Mouse (Mus musculus): ENCODE data around the gene Adprhl1. TPM values are rescaled to one million over a fixed set of nuclear protein-coding genes. Genes with fewer than 3 reads are reported as not detected.

Adprhl1 gene
- polyA plus RNA-seq, 1 experiment from 2014 or later = 0.64 TPM

DNA sequence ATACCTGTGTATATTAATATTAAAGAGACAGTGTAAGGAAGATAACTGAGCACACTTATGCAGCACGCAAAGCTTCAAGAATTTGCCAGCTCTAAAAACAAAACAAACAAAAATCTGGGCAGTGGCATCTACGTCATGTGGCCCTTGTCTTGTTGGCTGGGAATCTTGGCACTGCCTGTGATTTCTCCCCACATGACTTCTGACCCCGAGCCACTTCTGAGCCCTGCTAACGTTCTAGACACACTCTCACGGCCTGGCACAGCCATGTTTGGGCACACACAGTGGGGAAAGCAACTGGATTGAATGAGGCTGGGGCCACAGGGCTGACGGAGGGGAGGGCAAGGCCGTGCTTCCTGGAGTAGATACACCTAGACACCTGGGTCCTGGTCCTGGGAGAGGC, 13.3 kb downstream of the Adprhl1 start:
- H3K4me3 ChIP-seq (ENCODE audit: low read depth, low read length) = no peak overlapping the region
- no peak for ATAC-seq (ENCODE audit: low read depth)
- no peak overlapping the region for H3K4me2 ChIP-seq (ENCODE audit: low read depth, low read length)
- no peaks in the 10 kb centered on the region for H3K36me3 ChIP-seq (ENCODE audit: control insufficient read depth, insufficient read depth, low read length)
- H3K27me3 ChIP-seq (ENCODE audit: control insufficient read depth, insufficient read depth, low read length) = no peaks in the 10 kb centered on the region
- H3K9me3 ChIP-seq (ENCODE audit: control insufficient read depth, low read length) = no peaks in the 10 kb centered on the region
- 83% methylated on average over 7 of the region's 7 CpGs for WGBS
- H3K27ac ChIP-seq (ENCODE audit: low read depth, low read length) = no peak overlapping the region
- H3K9ac ChIP-seq (replicated peaks; ENCODE audit: low read depth, low read length) = no peak overlapping the region
- no peaks in the 10 kb centered on the region for H3K4me1 ChIP-seq (ENCODE audit: control insufficient read depth, insufficient read depth, low read length)

DNA sequence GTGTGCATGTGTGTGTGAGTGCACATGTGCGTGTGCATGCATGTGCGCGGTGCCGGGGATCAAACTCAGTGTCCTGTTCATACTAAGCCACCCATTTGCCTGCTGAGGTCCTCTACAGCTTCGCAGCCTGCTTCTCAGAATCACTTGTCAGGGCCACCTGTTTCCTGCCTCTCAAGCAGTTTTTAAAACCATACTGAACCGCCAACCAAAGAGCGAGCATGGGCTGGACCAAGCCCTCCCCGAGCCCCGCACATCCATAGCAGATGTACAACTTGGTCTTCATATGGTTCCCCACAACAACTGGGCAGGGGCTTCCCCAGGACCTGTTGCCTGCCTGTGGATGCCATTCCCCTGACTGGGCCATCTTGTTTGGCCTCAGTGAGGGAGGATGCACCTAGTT, 13.9 kb downstream of the Adprhl1 start:
- 90% methylated on average over 9 of the region's 9 CpGs for WGBS
- H3K36me3 ChIP-seq (ENCODE audit: control insufficient read depth, insufficient read depth, low read length) = no peaks in the 10 kb centered on the region
- no peaks in the 10 kb centered on the region for H3K4me1 ChIP-seq (ENCODE audit: control insufficient read depth, insufficient read depth, low read length)
- no peak overlapping the region for H3K27ac ChIP-seq (ENCODE audit: low read depth, low read length)
- no peak overlapping the region for H3K4me3 ChIP-seq (ENCODE audit: low read depth, low read length)
- no peak for ATAC-seq (ENCODE audit: low read depth)
- no peak overlapping the region for H3K9ac ChIP-seq (replicated peaks; ENCODE audit: low read depth, low read length)
- no peak overlapping the region for H3K4me2 ChIP-seq (ENCODE audit: low read depth, low read length)
- H3K9me3 ChIP-seq (ENCODE audit: control insufficient read depth, low read length) = no peaks in the 10 kb centered on the region
- H3K27me3 ChIP-seq (ENCODE audit: control insufficient read depth, insufficient read depth, low read length) = no peaks in the 10 kb centered on the region

DNA sequence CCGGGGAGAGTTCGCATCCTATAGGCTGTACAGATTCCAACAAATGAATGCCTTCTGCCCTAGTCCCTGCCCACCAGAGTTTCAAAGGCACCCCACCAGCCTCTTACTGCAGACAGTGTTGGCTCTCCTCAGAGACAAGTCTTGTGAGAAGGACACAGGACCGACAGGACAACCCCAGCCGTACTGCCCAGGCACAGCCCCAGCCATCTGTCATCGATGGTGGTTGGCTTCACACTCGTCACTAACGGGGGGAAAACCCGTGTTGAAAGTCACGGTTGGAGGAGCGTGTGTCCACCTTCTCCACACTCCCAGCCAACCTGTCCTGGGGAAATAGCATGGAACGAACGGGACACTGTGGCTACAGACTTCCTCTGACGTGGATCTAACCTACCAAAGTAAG, 19.2 kb downstream of the Adprhl1 start:
- H3K4me1 ChIP-seq (ENCODE audit: control insufficient read depth, insufficient read depth, low read length) = no peaks in the 10 kb centered on the region
- no peak for ATAC-seq (ENCODE audit: low read depth)
- H3K27me3 ChIP-seq (ENCODE audit: control insufficient read depth, insufficient read depth, low read length) = no peaks in the 10 kb centered on the region
- no peaks in the 10 kb centered on the region for H3K36me3 ChIP-seq (ENCODE audit: control insufficient read depth, insufficient read depth, low read length)
- no peak overlapping the region for H3K9ac ChIP-seq (replicated peaks; ENCODE audit: low read depth, low read length)
- no peaks in the 10 kb centered on the region for H3K9me3 ChIP-seq (ENCODE audit: control insufficient read depth, low read length)
- no peak overlapping the region for H3K27ac ChIP-seq (ENCODE audit: low read depth, low read length)
- 89% methylated on average over 13 of the region's 13 CpGs for WGBS
- H3K4me2 ChIP-seq (ENCODE audit: low read depth, low read length) = no peak overlapping the region
- no peak overlapping the region for H3K4me3 ChIP-seq (ENCODE audit: low read depth, low read length)

DNA sequence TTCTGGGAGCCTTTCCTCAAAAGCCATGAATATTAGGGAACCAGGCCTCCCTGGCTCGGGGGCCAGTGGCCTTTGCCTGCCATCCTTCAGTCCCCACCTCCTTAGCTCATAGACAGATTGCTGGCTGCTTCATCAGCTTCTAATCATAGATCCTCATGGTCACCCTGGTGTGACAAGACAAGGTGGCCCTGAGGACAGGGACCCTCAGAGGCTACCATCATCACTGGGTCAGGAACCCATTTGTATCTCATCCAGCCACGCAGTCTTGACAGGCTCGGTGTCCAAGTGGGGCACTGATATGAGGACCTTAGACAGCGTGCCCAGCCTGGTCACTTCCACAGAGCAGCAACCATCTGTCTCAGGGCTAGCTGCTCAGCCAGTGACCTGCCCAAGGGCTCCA, 23.5 kb downstream of the Adprhl1 start:
- no peaks in the 10 kb centered on the region for H3K4me1 ChIP-seq (ENCODE audit: control insufficient read depth, insufficient read depth, low read length)
- H3K36me3 ChIP-seq (ENCODE audit: control insufficient read depth, insufficient read depth, low read length) = no peaks in the 10 kb centered on the region
- no peak overlapping the region for H3K9ac ChIP-seq (replicated peaks; ENCODE audit: low read depth, low read length)
- H3K27ac ChIP-seq (ENCODE audit: low read depth, low read length) = no peak overlapping the region
- no peak overlapping the region for H3K4me3 ChIP-seq (ENCODE audit: low read depth, low read length)
- WGBS = 91% methylated on average over 4 of the region's 4 CpGs
- H3K27me3 ChIP-seq (ENCODE audit: control insufficient read depth, insufficient read depth, low read length) = no peaks in the 10 kb centered on the region
- no peaks in the 10 kb centered on the region for H3K9me3 ChIP-seq (ENCODE audit: control insufficient read depth, low read length)
- H3K4me2 ChIP-seq (ENCODE audit: low read depth, low read length) = no peak overlapping the region
- no peak for ATAC-seq (ENCODE audit: low read depth)

DNA sequence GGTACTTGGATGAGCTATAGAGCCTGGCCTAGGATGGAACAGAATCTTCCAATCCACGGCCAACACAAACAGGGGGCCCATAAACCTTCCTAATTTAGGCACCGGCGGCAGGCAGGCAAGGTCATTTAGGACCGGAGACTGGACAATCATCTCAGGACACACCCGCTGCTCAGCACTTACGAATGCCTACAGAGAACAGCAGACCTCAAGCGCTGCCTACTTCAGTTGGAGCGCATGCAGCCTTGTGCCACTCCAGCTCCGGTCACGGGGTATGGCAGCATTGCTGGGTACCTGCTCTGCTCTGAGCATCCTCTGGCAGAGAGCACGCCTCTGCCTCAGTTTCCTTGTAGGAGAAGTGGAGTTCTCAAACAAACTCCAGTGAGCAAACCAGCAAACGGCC, 24.2 kb downstream of the Adprhl1 start:
- WGBS = 50% methylated on average over 12 of the region's 12 CpGs
- Histone ChIP-seq H3K9ac (replicated peaks; ENCODE audit: low read depth, low read length) (no peak overlapping the region), H3K4me3 (ENCODE audit: low read depth, low read length) (no peak overlapping the region), H3K27ac (ENCODE audit: low read depth, low read length) (no peak overlapping the region), H3K27me3 (ENCODE audit: control insufficient read depth, insufficient read depth, low read length) (no peaks in the 10 kb centered on the region), H3K36me3 (ENCODE audit: control insufficient read depth, insufficient read depth, low read length) (no peaks in the 10 kb centered on the region), H3K4me2 (ENCODE audit: low read depth, low read length) (no peak overlapping the region), H3K4me1 (ENCODE audit: control insufficient read depth, insufficient read depth, low read length) (no peaks in the 10 kb centered on the region), H3K9me3 (ENCODE audit: control insufficient read depth, low read length) (no peaks in the 10 kb centered on the region)
- no peak for ATAC-seq (ENCODE audit: low read depth)

DNA sequence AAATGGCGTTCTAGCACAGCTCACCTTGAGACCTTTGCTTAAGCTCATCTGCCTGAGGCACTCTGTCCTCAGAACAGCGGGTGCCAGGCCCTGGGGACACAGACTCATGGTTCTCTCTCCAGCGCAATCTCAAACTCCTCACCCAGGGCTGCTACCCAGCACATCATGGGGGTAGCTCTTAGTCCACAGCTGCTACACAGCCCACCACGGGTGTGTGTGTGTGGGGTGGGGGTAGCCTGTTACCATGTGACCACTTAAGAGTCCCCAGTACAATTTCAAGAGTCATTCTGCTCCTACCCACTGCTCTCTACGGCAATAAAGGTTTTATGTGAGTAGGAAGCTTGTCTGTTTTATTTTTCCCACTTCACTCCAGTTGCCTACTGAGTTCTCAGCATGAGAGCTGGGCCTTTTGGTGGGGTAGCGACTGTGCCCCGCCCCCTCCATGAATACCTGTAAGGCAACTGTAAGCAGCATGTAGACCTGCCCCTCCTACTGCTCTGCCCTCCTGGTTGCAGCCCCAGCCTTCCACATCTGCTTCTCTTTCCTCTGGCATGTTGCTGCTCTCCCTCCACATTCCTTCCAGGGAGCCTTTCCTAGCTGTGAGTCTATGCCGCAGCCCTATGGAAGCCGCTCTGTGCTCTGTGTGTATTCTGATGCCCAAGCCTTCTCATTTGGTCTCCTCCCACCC, 24.9 kb downstream of the Adprhl1 start:
- H3K4me3 ChIP-seq (ENCODE audit: low read depth, low read length) = no peak overlapping the region
- no peaks in the 10 kb centered on the region for H3K9me3 ChIP-seq (ENCODE audit: control insufficient read depth, low read length)
- H3K4me2 ChIP-seq (ENCODE audit: low read depth, low read length) = no peak overlapping the region
- H3K27ac ChIP-seq (ENCODE audit: low read depth, low read length) = no peak overlapping the region
- no peak overlapping the region for H3K9ac ChIP-seq (replicated peaks; ENCODE audit: low read depth, low read length)
- no peaks in the 10 kb centered on the region for H3K4me1 ChIP-seq (ENCODE audit: control insufficient read depth, insufficient read depth, low read length)
- H3K27me3 ChIP-seq (ENCODE audit: control insufficient read depth, insufficient read depth, low read length) = no peaks in the 10 kb centered on the region
- 33% methylated on average over 9 of the region's 9 CpGs for WGBS
- H3K36me3 ChIP-seq (ENCODE audit: control insufficient read depth, insufficient read depth, low read length) = no peaks in the 10 kb centered on the region
- ATAC-seq (ENCODE audit: low read depth) = no peak

DNA sequence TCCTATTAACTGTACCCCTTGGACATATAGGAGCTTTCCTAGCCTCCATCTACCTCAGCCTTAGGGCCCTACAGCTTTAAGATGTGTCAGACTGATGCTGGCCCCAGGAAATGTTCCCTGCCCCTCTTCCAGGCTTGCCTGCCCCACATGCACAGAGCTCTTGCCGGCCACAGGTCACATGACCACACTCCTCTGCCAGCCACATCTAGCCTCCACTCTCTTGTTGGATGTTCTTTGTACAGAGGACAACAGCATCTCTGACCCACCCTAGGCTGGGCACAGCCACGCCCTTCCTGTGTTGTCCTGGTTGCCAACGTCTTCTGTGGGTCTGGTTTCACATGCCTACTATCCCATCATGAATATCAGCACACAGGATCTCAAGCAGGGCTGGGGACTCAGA, 26.8 kb downstream of the Adprhl1 start:
- WGBS = 68% methylated on average over 3 of the region's 3 CpGs
- Histone ChIP-seq H3K27me3 (ENCODE audit: control insufficient read depth, insufficient read depth, low read length) (no peaks in the 10 kb centered on the region), H3K4me2 (ENCODE audit: low read depth, low read length) (no peak overlapping the region), H3K4me1 (ENCODE audit: control insufficient read depth, insufficient read depth, low read length) (no peaks in the 10 kb centered on the region), H3K27ac (ENCODE audit: low read depth, low read length) (no peak overlapping the region), H3K4me3 (ENCODE audit: low read depth, low read length) (no peak overlapping the region), H3K9ac (replicated peaks; ENCODE audit: low read depth, low read length) (no peak overlapping the region), H3K36me3 (ENCODE audit: control insufficient read depth, insufficient read depth, low read length) (no peaks in the 10 kb centered on the region), H3K9me3 (ENCODE audit: control insufficient read depth, low read length) (no peaks in the 10 kb centered on the region)
- no peak for ATAC-seq (ENCODE audit: low read depth)

DNA sequence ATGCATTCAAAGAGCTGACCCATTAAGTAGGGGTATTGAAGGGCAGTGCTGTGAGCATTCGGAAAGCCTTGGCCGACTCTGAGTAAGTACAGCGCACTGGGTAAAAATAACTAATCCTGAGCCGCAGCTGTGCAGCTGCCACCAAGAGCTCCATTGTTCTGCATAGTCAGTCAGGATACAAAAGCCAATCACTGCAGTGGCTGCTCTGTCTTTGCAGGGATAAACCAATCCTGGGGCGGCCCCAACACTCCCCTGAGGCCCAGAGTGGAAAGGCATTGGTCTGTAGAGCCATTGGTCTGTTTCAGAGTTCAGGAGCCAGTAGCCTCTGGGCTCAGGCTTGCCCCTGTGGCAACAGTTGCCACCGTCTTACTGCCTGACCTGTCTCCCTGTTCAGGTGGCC, 27.7 kb downstream of the Adprhl1 start:
- H3K36me3 ChIP-seq (ENCODE audit: control insufficient read depth, insufficient read depth, low read length) = no peaks in the 10 kb centered on the region
- no peak overlapping the region for H3K9ac ChIP-seq (replicated peaks; ENCODE audit: low read depth, low read length)
- no peak overlapping the region for H3K4me2 ChIP-seq (ENCODE audit: low read depth, low read length)
- no peak for ATAC-seq (ENCODE audit: low read depth)
- no peak overlapping the region for H3K27ac ChIP-seq (ENCODE audit: low read depth, low read length)
- H3K27me3 ChIP-seq (ENCODE audit: control insufficient read depth, insufficient read depth, low read length) = no peaks in the 10 kb centered on the region
- WGBS = 41% methylated on average over 6 of the region's 6 CpGs
- no peaks in the 10 kb centered on the region for H3K4me1 ChIP-seq (ENCODE audit: control insufficient read depth, insufficient read depth, low read length)
- H3K9me3 ChIP-seq (ENCODE audit: control insufficient read depth, low read length) = no peaks in the 10 kb centered on the region
- H3K4me3 ChIP-seq (ENCODE audit: low read depth, low read length) = no peak overlapping the region

DNA sequence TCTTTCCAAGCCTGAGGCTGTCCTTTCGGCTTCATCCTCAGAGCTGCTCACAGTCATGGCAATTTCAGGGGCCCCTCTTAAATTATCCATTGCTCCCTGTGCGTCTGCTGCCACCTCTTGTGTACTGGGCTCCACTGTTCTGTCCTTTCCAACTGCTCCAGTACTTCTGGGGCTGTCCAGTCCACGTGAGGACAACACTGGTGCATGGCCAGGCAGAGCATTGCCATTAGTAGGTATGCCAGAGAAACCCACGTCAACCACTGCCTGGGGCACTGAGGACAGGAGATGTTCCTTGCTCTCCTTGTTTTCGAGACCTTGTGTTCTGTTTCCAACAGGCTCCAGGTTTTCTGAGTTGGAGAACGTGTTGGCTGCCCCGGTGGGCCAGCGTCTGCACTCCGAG, 29.5 kb downstream of the Adprhl1 start:
- Histone ChIP-seq H3K4me1 (ENCODE audit: control insufficient read depth, insufficient read depth, low read length) (no peaks in the 10 kb centered on the region), H3K9ac (replicated peaks; ENCODE audit: low read depth, low read length) (no peak overlapping the region), H3K36me3 (ENCODE audit: control insufficient read depth, insufficient read depth, low read length) (no peaks in the 10 kb centered on the region), H3K4me2 (ENCODE audit: low read depth, low read length) (no peak overlapping the region), H3K27ac (ENCODE audit: low read depth, low read length) (no peak overlapping the region), H3K4me3 (ENCODE audit: low read depth, low read length) (no peak overlapping the region), H3K9me3 (ENCODE audit: control insufficient read depth, low read length) (no peaks in the 10 kb centered on the region), H3K27me3 (ENCODE audit: control insufficient read depth, insufficient read depth, low read length) (no peaks in the 10 kb centered on the region)
- no peak for ATAC-seq (ENCODE audit: low read depth)
- 83% methylated on average over 9 of the region's 9 CpGs for WGBS
